Mouse (Mus musculus): Measurements from ENCODE around the gene Aff3.

Gene Aff3

DNA sequence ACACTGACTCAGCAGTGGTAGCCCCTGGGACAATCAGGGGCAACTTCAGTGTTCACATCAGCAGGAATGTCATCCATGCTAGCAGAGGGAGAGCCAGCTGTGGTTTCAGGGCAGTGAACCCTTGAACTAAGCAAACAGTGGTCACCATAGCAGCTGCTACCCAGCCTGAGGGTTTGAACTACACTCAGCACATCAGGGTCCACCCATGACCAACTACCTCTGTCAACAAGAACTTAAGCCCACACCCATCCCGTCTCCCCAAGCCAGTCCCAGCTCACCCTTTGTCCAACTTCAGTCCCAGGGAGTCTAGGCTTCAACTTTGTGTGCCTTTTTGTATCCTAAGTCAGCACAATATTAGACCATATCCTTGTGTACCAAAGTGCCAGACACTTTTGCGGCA lies 176.9 kb downstream of the Aff3 start:
- DNase-seq: no peak

DNA sequence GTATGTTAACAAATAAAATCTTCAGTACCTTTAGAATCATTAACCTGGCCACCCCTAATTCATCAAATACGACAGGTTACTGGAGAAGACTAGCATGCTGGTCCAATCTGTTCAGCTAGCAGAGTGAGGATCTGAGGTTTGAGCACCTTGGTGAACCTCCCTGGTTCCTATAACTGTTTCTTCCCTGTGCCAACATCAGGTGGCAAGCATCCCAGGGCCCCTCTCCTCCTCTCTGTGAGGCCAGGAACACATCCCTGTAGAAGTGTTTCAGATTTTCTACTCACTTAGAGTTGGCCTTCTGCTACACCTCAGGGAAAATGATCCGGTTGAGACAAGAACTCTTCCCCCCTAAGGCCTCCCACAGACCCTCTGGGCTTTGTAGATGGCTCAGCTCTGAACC lies 181.6 kb downstream of the Aff3 start:
- DNase-seq: no peak

DNA sequence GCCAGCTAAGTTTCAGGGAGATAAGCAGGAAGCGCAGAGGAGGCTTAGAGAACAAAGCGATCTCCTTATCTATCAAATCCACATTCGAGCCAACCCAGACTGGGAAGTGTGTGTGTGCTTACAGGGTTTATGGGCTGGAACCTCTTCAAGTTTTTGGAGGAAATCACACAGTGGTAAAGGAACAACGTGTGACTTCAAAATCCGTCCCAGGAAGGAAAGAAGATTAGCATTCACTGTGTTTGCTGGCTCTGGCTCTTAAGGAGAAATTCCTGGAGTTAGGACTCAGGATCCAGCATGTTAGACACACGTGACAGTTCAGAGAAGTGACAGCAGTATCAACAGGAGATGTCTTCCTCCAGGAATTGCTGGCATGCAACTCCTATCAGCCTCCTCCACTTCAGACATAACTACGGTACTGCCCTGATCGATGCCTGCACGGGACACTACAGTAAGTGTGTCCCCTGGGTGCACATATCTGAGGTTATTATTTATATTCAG lies 186.5 kb downstream of the Aff3 start:
- DNase-seq: no peak

DNA sequence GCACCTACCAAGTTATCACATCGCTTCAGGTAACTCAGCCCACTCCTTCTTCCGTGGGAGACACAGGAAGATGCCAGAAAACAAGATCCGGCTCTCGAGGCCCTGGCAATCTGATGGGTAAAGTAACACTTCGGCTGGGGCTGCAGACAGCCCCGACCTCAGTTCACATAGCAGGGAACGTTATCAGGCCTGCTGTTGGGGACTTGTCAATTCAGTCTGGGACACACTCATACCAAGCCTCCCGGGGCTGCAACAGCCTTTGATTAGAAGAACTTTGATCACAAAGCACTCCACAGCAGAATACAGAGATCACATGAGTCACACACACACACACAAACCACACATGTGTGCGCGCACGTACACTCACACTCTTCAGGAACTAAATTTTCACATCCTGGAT lies 193.9 kb downstream of the Aff3 start:
- DNase-seq: no peak

DNA sequence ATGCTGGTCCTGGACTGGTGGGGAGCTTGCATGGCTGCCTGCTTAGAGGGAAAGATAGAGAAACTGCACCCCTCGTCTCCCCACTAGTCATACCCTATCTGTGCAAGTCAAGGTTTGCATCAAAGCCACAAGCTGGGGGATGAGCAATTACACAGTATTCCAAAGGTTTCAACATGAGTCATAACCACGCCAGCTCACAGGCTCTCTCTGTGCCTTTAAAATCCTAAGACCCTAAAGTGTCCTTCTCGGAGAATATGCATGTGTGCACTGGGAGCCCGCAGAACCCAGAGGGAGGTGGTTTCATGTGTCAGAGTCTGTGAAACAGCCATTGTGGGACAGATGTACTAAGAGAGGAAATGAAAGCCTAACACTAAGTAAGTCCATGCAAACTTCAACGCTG lies 194.6 kb downstream of the Aff3 start:
- no peak for DNase-seq

DNA sequence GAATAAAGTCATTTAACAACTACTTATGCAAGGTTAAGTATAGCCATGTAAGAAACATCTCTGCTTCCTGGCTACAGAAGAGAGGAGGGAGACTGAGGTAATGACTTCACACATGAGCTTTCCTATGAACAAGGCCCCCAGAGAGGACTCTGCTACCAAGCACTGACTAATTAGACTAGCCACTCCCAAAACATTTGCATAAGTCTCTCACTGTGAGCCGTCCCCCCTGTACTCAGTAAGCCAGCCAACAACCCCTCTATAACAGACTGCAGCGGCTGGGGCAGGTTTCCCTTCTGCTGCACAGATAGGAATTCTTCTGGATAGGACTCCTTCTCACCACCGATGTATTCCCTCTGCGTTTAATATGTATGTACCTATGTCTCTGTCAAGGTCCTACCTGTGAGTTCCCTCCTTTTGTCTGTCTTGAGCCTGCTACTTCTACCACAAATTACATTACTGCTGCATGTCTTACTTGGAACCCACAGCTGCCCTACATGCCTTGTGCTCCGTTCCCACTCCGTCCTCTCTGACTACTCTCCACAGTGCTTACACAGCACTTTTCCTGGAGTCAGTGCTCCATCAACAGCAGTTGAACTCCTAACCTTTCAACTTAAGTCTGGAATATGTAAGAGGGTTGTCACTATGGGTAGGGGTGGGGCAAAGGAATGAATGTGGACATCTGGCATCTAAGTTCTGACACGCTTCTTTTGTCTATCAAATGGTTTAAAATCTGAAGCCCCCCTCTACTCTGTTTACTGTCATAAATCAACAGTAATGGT lies 197.3 kb downstream of the Aff3 start:
- DNase-seq: peak; percentile 19

DNA sequence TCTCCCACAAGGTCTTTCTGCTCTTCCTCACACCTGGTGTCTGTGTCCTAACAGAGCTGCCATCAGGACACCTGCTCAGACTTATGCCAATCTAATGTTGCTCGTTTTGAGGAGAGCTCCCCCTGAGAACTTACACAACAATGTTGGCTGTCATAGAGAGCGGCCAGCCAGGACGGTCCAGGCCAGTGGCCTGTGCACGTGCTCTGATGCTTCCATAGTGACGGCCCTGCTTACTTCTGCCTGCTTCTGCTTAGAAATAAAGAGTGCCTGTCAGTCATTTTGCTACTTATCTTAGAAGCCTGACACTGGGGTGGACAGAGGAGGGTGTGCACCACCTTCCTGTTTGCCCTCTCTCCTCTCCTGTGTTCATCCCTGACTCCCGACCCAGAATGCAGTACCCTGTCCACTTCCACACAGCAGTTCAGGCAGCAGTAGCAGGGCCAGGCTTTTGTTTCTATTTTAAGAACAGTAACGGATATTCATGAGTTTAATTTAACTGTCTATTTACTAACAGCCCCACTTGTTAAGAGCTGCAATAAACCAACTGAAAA lies 208.0 kb downstream of the Aff3 start:
- DNase-seq: no peak

DNA sequence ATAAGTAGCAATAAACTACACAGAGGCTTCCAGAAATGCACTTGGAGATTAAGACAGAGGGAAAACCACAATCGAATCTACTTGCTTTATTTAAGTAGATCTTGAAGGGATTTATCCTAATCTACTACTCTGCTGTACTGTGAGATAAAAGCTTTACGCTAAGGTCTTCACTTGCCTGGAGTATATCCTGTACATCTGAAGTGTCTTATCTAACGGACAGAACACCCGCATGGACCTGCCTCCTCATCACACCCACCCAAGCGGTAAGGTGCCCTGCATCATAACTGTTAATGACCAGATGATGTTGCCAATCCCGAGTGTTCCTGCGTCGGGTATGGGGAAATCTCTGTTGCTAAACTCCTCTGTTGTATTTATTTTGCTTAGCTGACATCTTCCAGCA lies 209.8 kb downstream of the Aff3 start:
- no peak for DNase-seq

DNA sequence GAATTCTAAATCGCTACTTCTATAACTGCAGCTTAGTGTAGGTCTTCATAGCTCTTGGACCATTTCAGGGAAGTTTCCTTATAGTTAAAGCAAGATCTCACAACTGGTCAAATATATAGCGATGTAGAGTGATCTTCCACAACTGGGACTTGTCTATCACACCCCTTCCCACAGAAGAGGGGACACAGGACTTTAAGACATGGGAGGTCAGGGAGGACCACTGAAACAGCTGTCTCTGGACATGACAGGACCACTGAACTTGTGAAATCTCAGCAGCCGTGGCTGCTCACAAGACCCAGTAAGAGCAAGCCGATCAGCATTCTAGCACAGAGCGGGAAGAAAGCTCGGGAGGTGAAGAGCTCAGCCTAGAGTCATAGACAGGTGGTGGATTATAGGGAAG lies 213.4 kb downstream of the Aff3 start:
- DNase-seq: no peak

DNA sequence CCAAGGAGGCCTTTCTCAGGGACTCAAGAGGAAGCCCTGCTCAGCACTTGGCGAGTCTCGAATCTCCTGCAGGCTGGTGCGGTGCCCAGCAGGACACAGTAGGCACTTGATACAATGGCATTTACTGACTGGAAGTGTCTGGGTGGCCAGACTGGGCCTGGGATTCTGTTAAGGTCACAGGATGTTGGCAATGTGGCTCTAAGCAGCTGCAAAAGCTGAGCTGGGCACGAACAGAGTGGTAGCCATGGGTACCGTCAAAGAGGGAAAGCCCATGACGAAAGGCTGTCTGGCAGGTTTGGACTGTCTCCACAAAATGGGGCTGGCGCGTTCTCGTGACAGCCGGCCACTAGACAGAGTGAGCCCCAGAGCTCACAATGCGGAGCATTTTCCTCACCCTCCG lies 214.1 kb downstream of the Aff3 start:
- no peak for DNase-seq

DNA sequence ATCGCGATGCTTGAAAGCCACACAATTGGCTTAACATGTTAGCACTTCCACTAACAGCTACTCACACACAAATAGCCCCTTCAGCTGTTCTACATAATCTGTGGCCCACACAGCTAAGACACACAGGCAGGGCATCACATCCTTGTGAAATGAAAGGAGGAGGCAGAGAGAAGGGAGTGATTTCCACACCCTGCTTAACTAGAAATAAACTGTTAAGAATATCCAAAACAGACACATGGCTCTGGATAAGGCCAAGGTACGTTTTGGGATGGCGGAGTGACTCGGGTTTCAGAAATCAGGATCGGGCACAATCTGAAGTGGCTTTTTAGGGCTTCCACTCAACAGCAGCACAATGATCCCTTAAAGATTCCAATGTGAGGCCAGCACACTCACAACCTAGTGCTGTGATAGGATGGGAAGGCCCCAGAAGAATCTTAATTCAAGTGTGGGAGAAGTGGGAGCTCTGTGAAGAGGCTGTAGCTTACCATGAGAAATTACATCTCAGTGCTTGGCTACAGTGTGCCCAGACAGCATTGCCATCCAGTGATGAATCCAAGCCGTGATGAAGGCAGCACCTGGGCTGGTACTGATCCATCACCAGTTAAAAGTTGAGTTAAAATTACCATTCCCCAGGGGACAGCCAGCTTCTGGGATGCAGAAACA lies 214.8 kb downstream of the Aff3 start:
- DNase-seq: no peak

DNA sequence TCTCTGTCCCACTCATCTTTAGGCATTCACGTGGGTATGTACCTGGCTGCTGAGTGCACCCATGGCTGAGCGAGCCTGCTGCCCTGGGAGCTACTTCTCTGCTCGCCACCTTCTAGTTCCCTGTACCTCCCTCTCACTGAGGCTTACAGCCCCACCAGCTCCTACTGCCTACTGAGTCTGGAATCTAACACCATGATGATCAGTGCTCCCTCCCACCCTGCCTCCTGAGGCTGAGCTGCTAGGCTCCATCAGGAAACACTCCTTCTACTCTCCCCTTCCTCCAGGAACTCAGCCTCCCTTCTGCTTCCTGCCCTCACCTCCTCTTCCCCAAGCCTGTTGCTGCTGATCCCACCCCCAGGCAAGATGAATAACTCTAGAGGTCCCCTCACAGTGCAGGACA lies 215.9 kb downstream of the Aff3 start:
- no peak for DNase-seq

DNA sequence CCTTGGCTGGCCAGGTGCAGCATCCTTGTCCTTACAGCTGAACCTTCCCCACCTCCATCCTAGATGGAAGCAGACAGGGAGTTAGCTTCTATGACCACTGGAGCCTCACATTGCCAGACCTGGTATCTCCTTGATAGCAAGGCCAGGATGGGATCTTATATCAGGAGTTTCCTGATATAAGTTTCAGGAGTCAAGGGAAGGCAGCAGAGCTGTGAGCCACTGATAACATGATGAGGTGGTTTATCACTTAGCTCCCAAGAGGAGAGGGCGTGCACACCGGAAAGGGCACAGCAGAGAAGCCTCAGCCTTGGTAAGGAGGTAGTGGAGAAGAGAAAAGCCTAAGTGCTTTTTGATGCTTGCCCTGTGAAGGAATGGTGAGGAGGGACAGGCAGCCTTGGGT lies 217.2 kb downstream of the Aff3 start:
- DNase-seq: no peak

DNA sequence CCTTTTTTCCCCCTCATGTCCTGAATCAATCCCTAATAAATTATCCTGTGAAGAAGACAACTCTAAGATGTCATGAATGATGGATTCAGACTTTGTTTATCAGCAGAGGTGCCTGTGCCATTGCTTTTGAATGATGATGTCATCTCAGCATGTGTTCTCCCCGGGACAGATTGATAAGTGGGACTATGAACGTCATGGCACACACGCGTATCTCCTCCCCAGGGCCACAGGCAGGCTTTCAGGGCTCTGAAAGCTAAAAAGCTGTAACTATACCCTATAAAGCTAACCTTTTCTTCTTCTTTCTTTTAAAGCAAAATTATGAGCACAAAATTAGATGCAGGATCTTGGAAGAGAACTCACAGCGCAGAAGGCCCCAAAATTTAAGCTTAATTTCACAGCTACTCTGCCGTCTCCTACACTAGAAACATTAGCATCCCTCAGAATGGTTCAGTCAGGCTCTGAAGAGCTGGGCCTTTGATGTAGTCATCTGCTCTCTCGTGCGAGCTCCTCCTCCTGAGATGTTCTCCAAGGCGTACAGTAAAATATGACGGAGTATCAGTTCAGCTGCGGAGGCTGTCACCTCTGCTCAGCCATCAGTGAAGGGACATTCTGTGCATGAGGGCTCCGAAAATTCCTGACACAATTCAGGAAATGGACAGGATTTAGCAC lies 218.5 kb downstream of the Aff3 start:
- DNase-seq: no peak

DNA sequence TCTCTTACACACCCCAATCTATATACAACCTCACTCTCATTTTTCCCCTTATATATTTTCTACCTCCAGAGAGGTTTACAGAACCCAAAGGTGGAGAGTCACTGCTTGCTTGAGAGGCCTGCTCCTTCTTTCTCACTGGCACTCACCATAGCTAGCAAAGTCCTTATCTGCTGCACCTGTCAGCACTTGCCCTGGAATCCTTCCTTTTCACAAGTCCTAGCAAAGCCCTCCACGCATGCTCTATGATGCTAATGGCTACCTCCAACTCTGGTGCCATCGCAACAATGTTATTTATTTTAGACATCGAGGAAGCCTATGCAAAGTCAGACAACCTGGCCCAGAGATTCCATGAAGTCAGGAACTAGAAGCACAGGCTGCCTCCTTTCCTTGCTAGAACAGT lies 221.9 kb downstream of the Aff3 start:
- no peak for DNase-seq

DNA sequence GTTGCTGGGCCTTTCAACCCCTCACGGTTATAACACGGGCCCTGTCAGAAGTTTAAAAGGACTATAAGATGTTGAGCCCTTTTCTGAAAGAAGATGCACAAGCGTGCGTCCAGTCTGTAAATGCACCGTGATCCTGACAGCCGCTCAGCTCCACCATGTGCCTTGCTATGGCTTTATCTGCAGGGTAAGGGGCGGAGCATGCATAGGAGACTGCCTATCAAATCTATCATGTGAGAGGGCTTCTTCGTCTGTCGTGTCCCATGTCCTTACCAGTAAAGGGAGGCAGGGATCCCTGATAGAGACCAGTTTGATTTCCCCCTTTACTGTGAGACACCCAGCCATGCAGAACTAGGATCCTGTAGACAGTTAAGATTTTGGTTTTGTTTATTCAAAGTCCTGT lies 222.3 kb downstream of the Aff3 start:
- no peak for DNase-seq

DNA sequence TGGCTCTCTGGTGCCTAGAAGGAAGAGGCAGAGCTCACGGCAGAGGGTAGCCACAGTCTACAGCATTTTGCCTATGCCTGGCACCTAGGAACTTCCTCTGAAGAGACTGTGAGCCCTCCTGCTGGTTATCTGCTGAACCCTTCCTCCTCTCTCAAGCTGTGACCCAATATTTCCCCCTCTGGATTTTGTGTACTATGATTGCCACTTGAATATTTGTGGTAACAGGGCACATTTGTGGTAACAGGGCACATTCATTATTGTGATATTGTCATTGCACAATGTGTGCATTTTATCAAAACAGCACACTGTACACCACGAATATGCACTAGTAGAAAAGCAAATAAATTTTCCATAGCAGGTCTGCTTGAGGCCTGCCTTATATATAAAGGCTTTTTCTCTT lies 223.0 kb downstream of the Aff3 start:
- DNase-seq: no peak

DNA sequence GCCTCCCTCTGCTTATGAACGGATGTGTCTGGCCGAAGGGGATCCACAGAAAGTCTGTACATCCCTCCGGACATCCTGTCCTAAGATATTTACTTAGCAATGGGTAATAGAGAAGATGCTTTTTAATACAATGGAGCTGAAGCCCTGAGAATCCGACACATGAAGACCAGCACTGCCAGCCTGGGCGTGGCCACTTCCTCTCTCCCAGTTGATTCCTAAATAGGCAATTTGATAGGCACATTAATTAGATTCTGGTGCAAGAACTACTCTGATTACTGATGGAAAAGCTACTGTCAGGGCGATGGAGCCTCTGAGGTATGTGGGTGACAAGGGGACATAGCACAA lies 224.3 kb downstream of the Aff3 start:
- DNase-seq: no peak

DNA sequence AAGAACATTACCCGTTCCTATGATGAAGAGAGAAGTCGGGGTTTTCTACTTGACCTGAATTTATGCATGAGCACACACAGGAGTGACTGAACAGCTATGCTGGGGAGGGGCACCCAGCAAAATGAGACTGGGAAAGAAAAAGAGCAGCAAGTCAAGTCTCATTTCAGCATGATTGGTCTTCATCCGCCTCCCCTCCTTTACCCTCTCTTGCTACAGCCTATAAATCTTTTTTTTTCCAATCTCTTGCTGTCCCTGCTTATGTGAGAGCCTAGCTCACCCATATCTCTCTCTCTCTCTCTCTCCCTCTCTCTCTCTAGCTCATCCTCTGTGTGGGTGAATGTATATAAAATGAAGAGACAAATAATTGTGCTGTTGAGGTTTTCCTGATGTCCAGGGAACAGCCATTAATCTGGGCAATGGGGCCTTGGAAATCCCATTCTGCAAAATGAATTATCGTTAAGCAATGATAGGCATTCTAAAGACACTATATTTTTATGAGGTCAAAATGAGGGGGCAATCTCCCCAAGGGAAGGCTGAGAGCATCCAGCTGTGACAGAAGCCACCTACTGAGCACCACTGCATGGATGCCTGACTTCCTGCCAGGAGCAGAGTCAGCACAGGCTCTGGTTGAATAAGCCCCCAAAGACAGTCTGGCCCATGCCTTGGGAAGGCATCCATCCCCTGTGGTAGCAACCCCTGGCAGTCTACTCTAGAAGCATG lies 224.8 kb downstream of the Aff3 start:
- DNase-seq: peak; percentile 78

DNA sequence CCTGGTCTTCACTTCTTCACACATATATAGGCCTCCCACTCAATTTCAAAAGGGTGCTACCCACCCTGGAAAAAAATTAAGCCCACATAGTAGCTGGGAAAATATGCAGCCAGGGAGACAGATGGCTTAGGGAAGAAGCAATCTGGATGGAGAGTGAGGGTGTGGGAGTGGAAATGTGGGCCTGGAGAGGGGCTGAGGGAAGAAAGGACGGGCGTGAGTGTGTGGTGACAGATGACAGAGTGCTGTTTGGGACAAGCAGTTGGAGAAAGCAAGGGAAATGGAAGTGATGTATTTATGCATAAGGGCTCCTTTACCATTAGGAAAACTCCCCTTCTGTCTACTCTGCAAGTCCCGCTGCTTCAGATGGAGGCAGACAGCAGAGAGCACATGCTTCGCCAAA lies 226.3 kb downstream of the Aff3 start:
- peak; percentile 56 for DNase-seq

DNA sequence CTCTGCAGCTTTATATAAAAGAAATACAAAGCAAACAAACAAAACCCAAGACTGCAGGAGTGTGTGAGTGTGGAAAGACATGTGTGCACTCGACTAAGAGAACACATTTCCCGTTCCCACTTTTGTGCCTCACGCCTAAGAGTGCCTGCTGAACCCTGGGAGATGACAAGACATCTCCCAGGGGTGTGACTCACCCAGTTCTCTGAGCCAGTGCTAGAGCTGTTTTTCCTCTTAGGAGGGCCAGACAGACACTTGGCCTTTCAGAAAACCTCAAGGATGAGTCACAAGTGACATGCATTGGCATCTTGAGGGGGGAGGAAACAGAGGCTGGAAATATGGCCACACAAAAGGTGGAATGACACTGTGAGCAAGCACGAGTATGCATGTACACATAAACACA lies 227.1 kb downstream of the Aff3 start:
- no peak for DNase-seq

DNA sequence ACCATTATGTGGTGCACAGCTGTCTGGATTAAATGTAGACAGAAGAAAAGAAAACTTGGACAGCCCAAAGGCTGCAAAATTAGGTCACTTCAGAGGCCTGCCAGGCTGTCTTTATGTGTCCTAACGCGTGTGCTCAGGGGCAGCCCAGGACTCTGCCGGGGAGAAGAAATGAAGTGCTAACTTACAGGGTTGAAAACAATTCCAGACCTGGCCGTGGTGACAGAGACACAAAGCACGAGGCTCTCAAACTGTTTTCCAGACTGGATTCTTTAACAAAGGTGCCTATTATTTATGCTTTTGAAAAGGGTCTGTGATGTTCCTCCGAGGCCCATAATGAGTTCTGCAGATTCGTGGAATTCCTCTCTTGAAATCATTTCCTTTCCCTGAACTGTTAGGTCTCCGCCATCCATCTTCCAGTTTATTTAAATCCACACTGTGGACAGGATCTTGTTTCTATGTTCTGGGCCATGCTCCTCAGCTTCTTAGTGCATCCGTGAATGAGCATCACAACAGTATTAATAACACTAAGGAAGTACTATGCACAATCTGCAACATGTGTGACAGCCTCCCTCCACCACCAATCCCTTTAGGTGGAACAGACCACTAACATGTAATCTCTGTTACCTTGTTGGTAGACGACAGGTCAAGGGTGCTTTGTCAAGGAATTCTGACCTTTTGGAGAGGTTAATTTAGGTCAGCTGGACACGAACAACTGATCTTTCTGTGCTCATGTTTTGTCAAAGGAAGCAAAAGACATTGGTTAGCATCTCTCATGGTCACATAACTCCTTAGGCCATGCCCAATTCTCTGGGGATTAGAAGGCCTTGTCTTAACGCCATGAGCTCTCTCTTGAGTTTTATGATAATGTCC lies 228.0 kb downstream of the Aff3 start:
- peak; percentile 74 for DNase-seq
